Mouse (Mus musculus) stomach, embryonic 14.5 days (tissue): ENCODE measurements at regions not wholly inside any gene's neighbourhood (a gene's known extent, or its start where the extent isn't known, plus 50 kb on each side); places are given as distances from the start of the nearest gene placed in this dataset.

ENCODE experiments used
- ATAC-seq: fragments of 200-750 bp; cut with Nextera tagmentation; 2 replicates; pipeline ENCODE4 v1.8.0; 2017; ENCODE audit warnings: low read depth, moderate TSS enrichment; ENCODE audit not compliant: insufficient number of reproducible peaks, insufficient read depth, low FRiP score
- H3K27ac ChIP-seq: fragments of 300-500 bp; sonication (generic); 2 replicates; pipeline ENCODE4 v1.5.1; 2014; ENCODE audit warnings: mild to moderate bottlenecking, low read length, moderate library complexity, mixed read lengths
- H3K27me3 ChIP-seq: fragments of 300-500 bp; sonication (generic); 2 replicates; pipeline ENCODE4 v1.6.1; 2014; ENCODE audit warnings: low read length, control low read depth, mixed read lengths; ENCODE audit not compliant: control insufficient read depth, insufficient read depth
- H3K36me3 ChIP-seq: fragments of 300-500 bp; sonication (generic); 2 replicates; pipeline ENCODE4 v1.6.1; 2014; ENCODE audit warnings: mild to moderate bottlenecking, control low read depth, low read length, moderate library complexity, mixed read lengths; ENCODE audit not compliant: control insufficient read depth, insufficient read depth
- H3K4me1 ChIP-seq: fragments of 300-500 bp; sonication (generic); 2 replicates; pipeline ENCODE4 v1.6.1; 2014; ENCODE audit warnings: low read length, control low read depth, mixed read lengths; ENCODE audit not compliant: control insufficient read depth, insufficient read depth
- H3K4me2 ChIP-seq: fragments of 300-500 bp; sonication (generic); replicated peaks from 2 replicates; pipeline ENCODE4 v1.6.1; 2014; ENCODE audit warnings: low read depth, low read length, control low read depth
- H3K4me3 ChIP-seq: fragments of 300-500 bp; sonication (generic); 2 replicates; pipeline ENCODE4 v1.5.1; 2014; ENCODE audit warnings: low read depth, low read length, control low read depth
- H3K9ac ChIP-seq: fragments of 300-500 bp; sonication (generic); replicated peaks from 2 replicates; pipeline ENCODE4 v1.6.1; 2014; ENCODE audit warnings: low read depth, mild to moderate bottlenecking, control low read depth, low read length, moderate library complexity, mixed read lengths
- H3K9me3 ChIP-seq: fragments of 300-500 bp; sonication (generic); 2 replicates; pipeline ENCODE4 v1.6.1; 2016; ENCODE audit warnings: low read depth, low read length, control low read depth; ENCODE audit not compliant: control insufficient read depth
- WGBS: fragments of 180-500 bp; shearing (Covaris S2); extraction: QIAGEN DNeasy Blood & Tissue Kit; methylation state at CpG from one replicate; pipeline ENCODE4 v1.1.7; 2014; 5-methylcytosine and 5-hydroxymethylcytosine counted together

DNA sequence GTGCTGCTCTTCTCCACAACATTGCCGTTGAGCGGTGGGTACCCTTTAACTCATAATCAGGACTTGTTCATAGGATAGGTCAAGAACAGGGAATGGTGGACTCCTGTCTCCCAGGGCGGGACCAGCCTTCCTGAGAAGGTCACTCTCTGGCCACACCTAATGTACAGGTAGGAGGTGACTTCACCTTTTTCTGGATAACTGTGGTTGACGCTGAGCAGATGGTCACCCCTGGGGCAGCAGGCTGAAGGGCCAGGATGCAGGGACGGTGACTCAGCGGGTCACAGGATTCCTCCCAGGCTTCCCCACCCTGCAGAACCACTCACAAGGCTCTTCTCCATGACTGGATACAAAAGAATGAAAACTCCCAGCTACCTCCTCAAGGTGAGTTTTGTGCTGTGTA lies 66.6 kb upstream of the Fndc3b start:
- Histone ChIP-seq H3K27ac (no peak overlapping the region), H3K4me1 (no peaks in the 10 kb centered on the region), H3K4me2 (no peak overlapping the region), H3K27me3 (no peaks in the 10 kb centered on the region), H3K9ac (no peak overlapping the region), H3K4me3 (no peak overlapping the region), H3K36me3 (no peaks in the 10 kb centered on the region), H3K9me3 (no peaks in the 10 kb centered on the region)
- WGBS, result 90% methylated on average over 6 of the region's 6 CpGs
- ATAC-seq, result no peak

DNA sequence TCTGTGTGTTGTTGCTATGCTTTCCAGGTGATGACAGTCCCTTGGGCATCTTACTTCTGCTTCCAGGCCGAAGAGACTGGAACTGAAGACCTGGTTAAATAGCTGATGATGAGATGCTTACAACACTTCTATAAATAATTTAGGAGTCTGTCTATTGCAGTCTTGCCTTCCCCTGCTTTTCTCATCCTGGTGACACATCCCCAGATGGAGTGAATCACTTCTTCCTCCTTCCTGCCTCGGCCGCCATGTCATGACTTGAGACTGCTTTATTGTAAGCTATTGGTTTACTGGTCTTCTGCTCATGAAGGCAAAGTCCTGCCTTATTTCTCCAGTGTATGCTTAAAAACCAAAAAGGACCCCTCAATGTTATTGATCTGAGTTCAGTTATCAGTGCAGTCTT lies 62.1 kb upstream of the Fndc3b start:
- Histone ChIP-seq H3K27ac (no peak overlapping the region), H3K9me3 (no peaks in the 10 kb centered on the region), H3K27me3 (no peaks in the 10 kb centered on the region), H3K4me3 (no peak overlapping the region), H3K4me1 (no peaks in the 10 kb centered on the region), H3K36me3 (no peaks in the 10 kb centered on the region), H3K9ac (no peak overlapping the region), H3K4me2 (no peak overlapping the region)
- no peak for ATAC-seq
- 83% methylated on average over 3 of the region's 3 CpGs for WGBS

DNA sequence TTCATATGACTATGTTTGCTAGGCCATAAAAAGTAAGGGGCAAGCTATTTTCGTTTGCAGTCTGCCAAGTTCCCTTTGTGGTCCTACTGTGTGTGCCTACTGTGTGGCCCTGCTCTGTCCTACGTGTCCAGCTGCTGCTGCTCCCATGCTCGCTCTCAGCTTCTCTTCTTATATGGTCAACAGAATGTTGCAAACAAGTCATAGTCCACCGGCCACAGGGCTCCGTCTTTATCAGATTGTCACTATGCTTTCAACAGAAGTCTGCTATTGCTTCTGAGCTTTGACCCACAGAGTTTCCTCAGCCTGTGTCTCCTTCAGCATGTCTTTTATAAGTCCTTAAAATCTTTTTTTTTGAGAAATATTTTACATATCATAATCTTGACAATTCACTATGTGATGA lies 58.3 kb upstream of the Fndc3b start:
- H3K36me3 ChIP-seq, result no peaks in the 10 kb centered on the region

DNA sequence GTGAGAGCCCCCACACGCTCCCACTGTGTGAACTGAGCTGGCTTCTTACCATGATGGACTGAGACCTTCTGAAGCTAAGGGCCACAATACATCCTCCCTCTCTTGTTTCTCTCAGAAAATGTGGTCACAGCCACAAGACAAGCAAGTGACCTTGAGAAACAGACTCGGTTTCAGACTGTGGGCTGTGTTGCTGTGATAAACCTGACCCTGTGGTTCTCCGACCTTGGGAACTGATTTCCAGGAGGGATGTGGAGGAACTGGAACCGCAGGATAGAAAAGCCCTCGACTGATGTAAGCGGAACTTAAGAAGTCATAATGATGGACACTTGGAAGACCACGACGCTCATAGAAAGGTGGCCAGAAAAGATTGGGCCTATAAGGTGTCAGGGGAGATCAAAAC lies 56.1 kb upstream of the Fndc3b start:
- Histone ChIP-seq H3K27me3 (no peaks in the 10 kb centered on the region), H3K9ac (no peak overlapping the region), H3K4me2 (no peak overlapping the region), H3K36me3 (no peaks in the 10 kb centered on the region), H3K4me1 (peaks cover 8% of the 10 kb centered on the region), H3K9me3 (no peaks in the 10 kb centered on the region), H3K27ac (no peak overlapping the region), H3K4me3 (no peak overlapping the region)
- ATAC-seq, result no peak
- 71% methylated on average over 8 of the region's 8 CpGs for WGBS

More for the DNA sequence above, 58.3 kb upstream of the Fndc3b start:
- H3K27me3 ChIP-seq, result no peaks in the 10 kb centered on the region
- H3K9me3 ChIP-seq, result no peaks in the 10 kb centered on the region
- no peak overlapping the region for H3K4me3 ChIP-seq
- no peak overlapping the region for H3K27ac ChIP-seq
- WGBS, result 87% methylated on average over 5 of the region's 5 CpGs
- no peak for ATAC-seq
- H3K9ac ChIP-seq, result no peak overlapping the region
- H3K4me1 ChIP-seq, result peaks cover 8% of the 10 kb centered on the region
- no peak overlapping the region for H3K4me2 ChIP-seq

DNA sequence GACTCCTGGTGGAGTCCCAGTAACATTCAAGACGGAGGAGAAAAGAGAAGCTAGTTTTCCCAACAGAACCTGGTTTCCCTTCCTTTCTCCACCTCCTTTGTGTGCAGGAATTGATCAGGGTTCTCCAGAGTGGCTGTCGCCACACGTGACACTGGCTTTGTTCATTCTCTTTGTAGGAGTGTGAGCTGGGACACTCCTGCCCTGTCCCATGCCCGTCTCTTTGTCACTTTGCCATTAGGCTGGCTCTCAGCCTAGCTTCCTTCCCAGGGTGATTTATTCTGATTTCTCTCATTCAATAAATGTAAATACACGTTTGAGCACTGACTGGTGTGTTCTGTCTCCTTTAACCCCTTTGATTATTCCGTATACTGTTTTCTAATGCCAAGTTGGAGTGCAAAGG lies 55.3 kb upstream of the Fndc3b start:
- H3K27ac ChIP-seq, result no peak overlapping the region

DNA sequence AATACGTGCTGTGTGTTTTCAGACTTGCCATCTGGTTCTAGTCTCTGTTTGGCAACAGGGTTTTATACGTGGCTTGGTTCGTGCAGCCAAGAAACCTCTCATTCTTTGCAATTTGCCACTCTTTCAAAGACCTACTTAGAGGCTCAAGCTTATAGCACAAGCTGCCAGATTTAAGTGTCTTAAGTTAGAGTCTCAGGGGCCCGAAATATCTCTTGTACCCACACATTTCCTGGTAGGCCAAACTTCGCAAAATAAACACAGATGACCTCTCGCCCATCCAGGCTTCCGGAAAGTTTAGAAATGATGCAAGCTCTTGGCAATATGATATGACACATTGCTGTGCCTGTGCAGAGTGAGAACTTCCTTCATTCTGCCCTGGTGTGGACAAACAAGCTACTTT lies 54.8 kb upstream of the Fndc3b start:
- no peaks in the 10 kb centered on the region for H3K27me3 ChIP-seq
- H3K4me1 ChIP-seq, result peaks cover 8% of the 10 kb centered on the region
- 46% methylated on average over 7 of the region's 7 CpGs for WGBS
- no peaks in the 10 kb centered on the region for H3K9me3 ChIP-seq
- H3K9ac ChIP-seq, result no peak overlapping the region
- no peak overlapping the region for H3K4me3 ChIP-seq
- no peak overlapping the region for H3K4me2 ChIP-seq
- H3K36me3 ChIP-seq, result no peaks in the 10 kb centered on the region
- no peak overlapping the region for H3K27ac ChIP-seq
- ATAC-seq, result no peak

More for the DNA sequence above, 55.3 kb upstream of the Fndc3b start:
- no peak for ATAC-seq
- WGBS, result 48% methylated on average over 6 of the region's 6 CpGs
- Histone ChIP-seq H3K9me3 (no peaks in the 10 kb centered on the region), H3K4me3 (no peak overlapping the region), H3K4me1 (peaks cover 8% of the 10 kb centered on the region), H3K36me3 (no peaks in the 10 kb centered on the region), H3K9ac (no peak overlapping the region), H3K4me2 (no peak overlapping the region), H3K27me3 (no peaks in the 10 kb centered on the region)

DNA sequence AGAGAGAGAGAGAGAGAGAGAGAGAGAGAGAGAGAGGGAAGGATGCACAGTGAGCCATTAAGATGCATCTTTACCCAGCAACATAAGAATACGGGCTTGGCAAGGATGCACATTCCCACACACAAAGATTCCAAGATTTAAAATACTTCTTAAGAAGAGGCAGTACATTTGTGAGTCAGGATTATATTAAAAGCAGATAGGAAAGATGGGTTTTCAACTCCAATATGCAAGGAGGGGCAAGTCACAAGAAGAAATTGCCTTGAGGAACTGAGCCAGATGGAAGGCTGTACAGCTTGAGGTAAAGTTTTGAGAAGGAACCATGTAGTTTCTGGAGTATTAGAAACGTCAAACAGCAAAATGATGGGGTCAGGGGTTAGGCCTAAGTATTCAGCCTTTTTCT lies 53.4 kb upstream of the Fndc3b start:
- H3K27me3 ChIP-seq, result no peaks in the 10 kb centered on the region
- no peak overlapping the region for H3K9ac ChIP-seq
- H3K27ac ChIP-seq, result no peak overlapping the region
- ATAC-seq, result no peak
- no peak overlapping the region for H3K4me3 ChIP-seq
- 54% methylated on average over 2 of the region's 2 CpGs for WGBS
- no peaks in the 10 kb centered on the region for H3K9me3 ChIP-seq
- peaks cover 8% of the 10 kb centered on the region for H3K4me1 ChIP-seq
- no peaks in the 10 kb centered on the region for H3K36me3 ChIP-seq
- H3K4me2 ChIP-seq, result no peak overlapping the region

DNA sequence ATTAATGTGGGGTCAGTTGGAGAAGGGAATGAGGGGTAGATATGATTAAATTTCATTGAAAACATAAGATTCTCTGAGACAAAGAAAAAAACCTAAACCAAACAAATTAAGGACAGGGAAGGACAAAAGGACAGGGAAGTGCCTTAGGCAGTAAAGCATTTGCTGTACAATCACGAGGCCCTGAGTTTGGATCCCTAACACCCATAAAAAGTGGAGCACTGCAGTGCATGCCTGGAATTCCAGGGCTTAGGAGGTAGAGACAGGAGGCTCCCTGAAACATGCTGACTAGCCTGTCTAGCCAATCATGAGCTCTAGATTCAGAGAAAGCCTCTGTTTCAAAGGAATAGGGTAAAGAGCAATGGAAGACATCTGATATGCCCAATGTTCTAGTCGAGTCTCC lies 49.9 kb upstream of the Fndc3b start:
- ATAC-seq, result no peak
- Histone ChIP-seq H3K4me1 (peaks cover 2% of the 10 kb centered on the region), H3K9me3 (no peaks in the 10 kb centered on the region), H3K36me3 (no peaks in the 10 kb centered on the region), H3K27ac (no peak overlapping the region), H3K4me3 (no peak overlapping the region), H3K4me2 (no peak overlapping the region), H3K27me3 (no peaks in the 10 kb centered on the region), H3K9ac (no peak overlapping the region)
- WGBS, result 63% methylated on average over 2 of the region's 2 CpGs
